Mouse (Mus musculus): ENCODE data around the gene Veph1. TPM values are rescaled to one million over a fixed set of nuclear protein-coding genes. Genes with fewer than 3 reads are reported as not detected.

Veph1 gene
- total and polyA plus RNA-seq, 3 experiments: 0.16 TPM; not detected in 2

GRCm38 (mm10) chr3:66131264-66131950 lies 165.2 kb downstream of the Veph1 start:
- Histone ChIP-seq H3K9me3 (replicated peaks) (no peaks in the 10 kb centered on the region), H3K27me3 (ENCODE audit: insufficient read depth, low read length) (peaks cover 3% of the 10 kb centered on the region; the same call in 1 of the 2 replicates), H3K4me3 (ENCODE audit: low read depth, low read length) (no peak overlapping the region), H3K36me3 (replicated peaks) (no peaks in the 10 kb centered on the region), H3K4me1 (ENCODE audit: insufficient read depth, low read depth, low read length) (no peaks in the 10 kb centered on the region)
- DNase-seq (ENCODE audit: low spot score): no peak
- TF ChIP-seq GATA2 (IDR thresholded peaks at IDR 0.05; ENCODE audit: borderline replicate concordance, low read depth, low read length) (no peak), TAL1 (conservative IDR thresholded peaks at IDR 0.05; ENCODE audit: low read depth, low read length) (no peak), CTCF (IDR thresholded peaks at IDR 0.05; ENCODE audit: low read depth, low read length) (no peak), POLR2AphosphoS5 (IDR thresholded peaks at IDR 0.05; ENCODE audit: insufficient replicate concordance, low read depth, low read length) (no peak), GATA1 (IDR thresholded peaks at IDR 0.05; ENCODE audit: borderline replicate concordance, low read length) (no peak)
- ATAC-seq (ENCODE audit: extremely low read depth, insufficient number of reproducible peaks, low FRiP score, poor library complexity, severe bottlenecking): no peak

- Histone ChIP-seq H3K9me3 (replicated peaks) (no peaks in the 10 kb centered on the region), H3K4me1 (ENCODE audit: insufficient read depth, low read depth, low read length) (no peaks in the 10 kb centered on the region), H3K4me3 (ENCODE audit: low read depth, low read length) (no peak overlapping the region), H3K36me3 (replicated peaks) (no peaks in the 10 kb centered on the region), H3K27me3 (ENCODE audit: insufficient read depth, low read length) (peaks cover 3% of the 10 kb centered on the region; the same call in 1 of the 2 replicates)
- DNase-seq (ENCODE audit: low spot score): no peak
- TF ChIP-seq GATA2 (IDR thresholded peaks at IDR 0.05; ENCODE audit: borderline replicate concordance, low read depth, low read length): no peak
- no peak for TF ChIP-seq POLR2AphosphoS5 (IDR thresholded peaks at IDR 0.05; ENCODE audit: insufficient replicate concordance, low read depth, low read length)
- TF ChIP-seq GATA1 (IDR thresholded peaks at IDR 0.05; ENCODE audit: borderline replicate concordance, low read length): no peak
- TF ChIP-seq TAL1 (conservative IDR thresholded peaks at IDR 0.05; ENCODE audit: low read depth, low read length): no peak
- TF ChIP-seq CTCF (IDR thresholded peaks at IDR 0.05; ENCODE audit: low read depth, low read length): no peak
- ATAC-seq (ENCODE audit: extremely low read depth, insufficient number of reproducible peaks, low FRiP score, poor library complexity, severe bottlenecking): no peak
These were observed 166.9 kb downstream of the Veph1 start for GRCm38 (mm10) chr3:66129689-66130088.

GRCm38 (mm10) chr3:66105493-66105892 lies 191.1 kb downstream of the Veph1 start:
- DNase-seq (ENCODE audit: low spot score) (no peak), ATAC-seq (ENCODE audit: extremely low read depth, insufficient number of reproducible peaks, low FRiP score, poor library complexity, severe bottlenecking) (no peak)
- Histone ChIP-seq H3K27me3 (ENCODE audit: insufficient read depth, low read length) (no peaks in the 10 kb centered on the region; the same call in 1 of the 2 replicates), H3K4me1 (ENCODE audit: insufficient read depth, low read depth, low read length) (no peaks in the 10 kb centered on the region), H3K36me3 (replicated peaks) (no peaks in the 10 kb centered on the region), H3K4me3 (ENCODE audit: low read depth, low read length) (no peak overlapping the region), H3K9me3 (replicated peaks) (no peaks in the 10 kb centered on the region)
- TF ChIP-seq GATA1 (IDR thresholded peaks at IDR 0.05; ENCODE audit: borderline replicate concordance, low read length) (no peak), GATA2 (IDR thresholded peaks at IDR 0.05; ENCODE audit: borderline replicate concordance, low read depth, low read length) (no peak), TAL1 (conservative IDR thresholded peaks at IDR 0.05; ENCODE audit: low read depth, low read length) (no peak), POLR2AphosphoS5 (IDR thresholded peaks at IDR 0.05; ENCODE audit: insufficient replicate concordance, low read depth, low read length) (no peak), CTCF (IDR thresholded peaks at IDR 0.05; ENCODE audit: low read depth, low read length) (no peak)

GRCm38 (mm10) chr3:66102599-66102932 lies 194.1 kb downstream of the Veph1 start:
- Histone ChIP-seq H3K4me3 (ENCODE audit: low read depth, low read length) (no peak overlapping the region), H3K27me3 (ENCODE audit: insufficient read depth, low read length) (no peaks in the 10 kb centered on the region; the same call in 1 of the 2 replicates), H3K36me3 (replicated peaks) (no peaks in the 10 kb centered on the region), H3K4me1 (ENCODE audit: insufficient read depth, low read depth, low read length) (no peaks in the 10 kb centered on the region), H3K9me3 (replicated peaks) (no peaks in the 10 kb centered on the region)
- no peak for ATAC-seq (ENCODE audit: extremely low read depth, insufficient number of reproducible peaks, low FRiP score, poor library complexity, severe bottlenecking)
- no peak for DNase-seq (ENCODE audit: low spot score)
- TF ChIP-seq GATA1 (IDR thresholded peaks at IDR 0.05; ENCODE audit: borderline replicate concordance, low read length) (no peak), GATA2 (IDR thresholded peaks at IDR 0.05; ENCODE audit: borderline replicate concordance, low read depth, low read length) (no peak)

GRCm38 (mm10) chr3:66101809-66102598 lies 194.6 kb downstream of the Veph1 start:
- ATAC-seq (ENCODE audit: extremely low read depth, insufficient number of reproducible peaks, low FRiP score, poor library complexity, severe bottlenecking) (no peak), DNase-seq (ENCODE audit: low spot score) (no peak)
- Histone ChIP-seq H3K4me3 (ENCODE audit: low read depth, low read length) (no peak overlapping the region), H3K27me3 (ENCODE audit: insufficient read depth, low read length) (no peaks in the 10 kb centered on the region; the same call in 1 of the 2 replicates), H3K9me3 (replicated peaks) (no peaks in the 10 kb centered on the region), H3K4me1 (ENCODE audit: insufficient read depth, low read depth, low read length) (no peaks in the 10 kb centered on the region), H3K36me3 (replicated peaks) (no peaks in the 10 kb centered on the region)
- no peak for TF ChIP-seq GATA1 (IDR thresholded peaks at IDR 0.05; ENCODE audit: borderline replicate concordance, low read length)

GRCm38 (mm10) chr3:66101074-66101473 lies 195.6 kb downstream of the Veph1 start:
- Histone ChIP-seq H3K4me3 (ENCODE audit: low read depth, low read length) (no peak overlapping the region), H3K27me3 (ENCODE audit: insufficient read depth, low read length) (no peaks in the 10 kb centered on the region), H3K9me3 (replicated peaks) (no peaks in the 10 kb centered on the region), H3K4me1 (ENCODE audit: insufficient read depth, low read depth, low read length) (no peaks in the 10 kb centered on the region), H3K36me3 (replicated peaks) (no peaks in the 10 kb centered on the region)
- DNase-seq (ENCODE audit: low spot score): no peak
- no peak for ATAC-seq (ENCODE audit: extremely low read depth, insufficient number of reproducible peaks, low FRiP score, poor library complexity, severe bottlenecking)
- TF ChIP-seq TAL1 (conservative IDR thresholded peaks at IDR 0.05; ENCODE audit: low read depth, low read length): no peak
- TF ChIP-seq CTCF (IDR thresholded peaks at IDR 0.05; ENCODE audit: low read depth, low read length): no peak
- TF ChIP-seq POLR2AphosphoS5 (IDR thresholded peaks at IDR 0.05; ENCODE audit: insufficient replicate concordance, low read depth, low read length): no peak
- no peak for TF ChIP-seq GATA1 (IDR thresholded peaks at IDR 0.05; ENCODE audit: borderline replicate concordance, low read length)
- TF ChIP-seq GATA2 (IDR thresholded peaks at IDR 0.05; ENCODE audit: borderline replicate concordance, low read depth, low read length): no peak
